Mouse (Mus musculus) ES-E14 (cell line): Measurements from ENCODE around the gene Ube2e2. TPM values are rescaled to one million over a fixed set of nuclear protein-coding genes. Genes with fewer than 3 reads are reported as not detected.
A peak's percentile ranks its signal among the peaks of the same experiment; 100 is the strongest.
"Not testable (repeated sequence)": the region's sequence is repeated elsewhere in the genome, so short reads cannot be mapped to it uniquely, and the experiment has no call there.

Experiments
- DNase-seq: peaks from one replicate; pipeline ENCODE4 v3.0.0-alpha.2; 2013; ENCODE audit warnings: low read depth, low spot score
- H3K27ac ChIP-seq: 2 replicates; pipeline ENCODE4 v1.5.1; 2012; ENCODE audit warnings: low read depth, mild to moderate bottlenecking, low read length, moderate library complexity, mixed read lengths; ENCODE audit not compliant: poor library complexity, insufficient read depth, severe bottlenecking
- H3K36me3 ChIP-seq: 2 replicates; pipeline ENCODE4 v1.6.1; 2012; ENCODE audit warnings: mild to moderate bottlenecking, low read length, moderate library complexity, mixed read lengths; ENCODE audit not compliant: control insufficient read depth, poor library complexity, insufficient read depth, severe bottlenecking
- H3K4me1 ChIP-seq, 2 experiments: fragments of 150-350 bp in 1 of 2; sonication (generic) in 1 of 2; 2 replicates each; pipeline ENCODE4 v1.6.1; 2012; ENCODE audit warnings: low read length in 2 of 2, mild to moderate bottlenecking in 1 of 2, mixed read lengths in 1 of 2; ENCODE audit not compliant: control insufficient read depth in 2 of 2, insufficient read depth in 2 of 2, poor library complexity in 1 of 2
- H3K4me3 ChIP-seq, 2 experiments: fragments of 150-350 bp in 1 of 2; sonication (generic) in 1 of 2; 2 replicates each; pipeline ENCODE4 v1.5.1; 2012; ENCODE audit warnings: low read length in 2 of 2, low read depth in 1 of 2, mild to moderate bottlenecking in 1 of 2, mixed read lengths in 1 of 2; ENCODE audit not compliant: insufficient read depth in 1 of 2, poor library complexity in 1 of 2, severe bottlenecking in 1 of 2
- H3K9ac ChIP-seq: 2 replicates; pipeline ENCODE4 v1.6.1; 2012; ENCODE audit warnings: low read depth, mild to moderate bottlenecking, low read length, mixed read lengths; ENCODE audit not compliant: poor library complexity, insufficient read depth, severe bottlenecking
- H3K9me3 ChIP-seq: fragments of 150-350 bp; sonication (generic); 2 replicates; pipeline ENCODE4 v1.6.1; 2012; ENCODE audit warnings: low read depth, mild to moderate bottlenecking, low read length; ENCODE audit not compliant: control insufficient read depth, insufficient read depth
- CHD2 ChIP-seq: IDR thresholded peaks from 2 replicates; pipeline ENCODE4 v1.6.1; 2014; ENCODE audit warnings: mild to moderate bottlenecking, low read depth, low read length, inconsistent platforms
- HCFC1 ChIP-seq: IDR thresholded peaks from 2 replicates; pipeline ENCODE4 v1.6.1; 2012; ENCODE audit warnings: low read length, inconsistent platforms, borderline replicate concordance; ENCODE audit not compliant: insufficient read depth
- MAFK ChIP-seq: IDR thresholded peaks from 2 replicates; pipeline ENCODE4 v1.6.1; 2014; ENCODE audit warnings: mild to moderate bottlenecking, low read depth, low read length, inconsistent platforms; ENCODE audit not compliant: insufficient read depth
- ZC3H11A ChIP-seq: IDR thresholded peaks from 2 replicates; pipeline ENCODE4 v1.6.1; 2012; ENCODE audit warnings: low read depth, mild to moderate bottlenecking, inconsistent platforms, low read length, borderline replicate concordance
- ZNF384 ChIP-seq: IDR thresholded peaks from 2 replicates; pipeline ENCODE4 v1.6.1; 2012; ENCODE audit warnings: low read depth, low read length, inconsistent platforms
- in situ Hi-C, 2 experiments: fragments of 600-800 bp; cut with MboI; formaldehyde crosslinking; loops; one replicate each; pipeline ENCODE4 v1.15.1; 2025; ENCODE audit warnings: low sequenced_read_pairs in 2 of 2, inconsistent platforms in 1 of 2; ENCODE audit not compliant: unreplicated experiment in 2 of 2
- total RNA-seq: library from RNA; depleted of rRNA; stranded (reverse); fragments of 300-350 nt; gene quantifications from 2 replicates; pipeline ENCODE4 v1.2.3, GENCODE M21; 2012

Ube2e2 gene
- total RNA-seq, 1 experiment: 8.1 TPM

GRCm38 (mm10) chr14:18678121-18678836 lies 215.8 kb downstream of the Ube2e2 start:
- TF ChIP-seq HCFC1 (no peak), ZNF384 (no peak), ZC3H11A (no peak), CHD2 (no peak), MAFK (no peak)

GRCm38 (mm10) chr14:18670712-18671111 lies 223.4 kb downstream of the Ube2e2 start:
- Histone ChIP-seq H3K36me3 (no peaks in the 10 kb centered on the region), H3K4me1 (peaks cover 0 to 1% of the 10 kb centered on the region in 2 experiments; a peak in 1 of 4 replicates), H3K27ac (no peak overlapping the region), H3K9me3 (no peaks in the 10 kb centered on the region), H3K9ac (no peak overlapping the region), H3K4me3 (no peak overlapping the region)
- TF ChIP-seq ZNF384: no peak
- no peak for TF ChIP-seq MAFK
- no peak for TF ChIP-seq CHD2
- TF ChIP-seq HCFC1: no peak
- TF ChIP-seq ZC3H11A: no peak
- no peak for DNase-seq
- in situ Hi-C loops: no loop called here

More at GRCm38 (mm10) chr14:18678121-18678836, 215.8 kb downstream of the Ube2e2 start:
- Histone ChIP-seq H3K27ac (no peak overlapping the region), H3K4me1 (no peaks in the 10 kb centered on the region; a peak in 1 of 4 replicates), H3K36me3 (no peaks in the 10 kb centered on the region), H3K4me3 (no peak overlapping the region), H3K9me3 (no peaks in the 10 kb centered on the region), H3K9ac (no peak overlapping the region)
- DNase-seq: no peak
- in situ Hi-C loops: no loop called here

GRCm38 (mm10) chr14:18669301-18669935 lies 224.6 kb downstream of the Ube2e2 start:
- Histone ChIP-seq H3K36me3 (no peaks in the 10 kb centered on the region), H3K9me3 (no peaks in the 10 kb centered on the region), H3K27ac (no peak overlapping the region), H3K4me1 (peaks cover 0 to 1% of the 10 kb centered on the region in 2 experiments; a peak in 1 of 4 replicates), H3K4me3 (no peak overlapping the region), H3K9ac (no peak overlapping the region)
- DNase-seq: no peak
- in situ Hi-C loops: no loop called here
- TF ChIP-seq HCFC1 (no peak), ZC3H11A (no peak), ZNF384 (no peak), MAFK (no peak), CHD2 (no peak)

GRCm38 (mm10) chr14:18668309-18668708 lies 225.8 kb downstream of the Ube2e2 start:
- in situ Hi-C loops, H3K4me3 ChIP-seq: not testable (repeated sequence)
- peak; percentile 53; the same call in 1 of the 2 replicates for TF ChIP-seq ZNF384

More at GRCm38 (mm10) chr14:18668309-18668708, 225.8 kb downstream of the Ube2e2 start:
- not testable (repeated sequence) for H3K9me3 ChIP-seq, H3K27ac ChIP-seq, H3K36me3 ChIP-seq, H3K9ac ChIP-seq, H3K4me1 ChIP-seq, DNase-seq
